ENCODE assay signal across 28 mouse cellular contexts in the genomic region with DNA sequence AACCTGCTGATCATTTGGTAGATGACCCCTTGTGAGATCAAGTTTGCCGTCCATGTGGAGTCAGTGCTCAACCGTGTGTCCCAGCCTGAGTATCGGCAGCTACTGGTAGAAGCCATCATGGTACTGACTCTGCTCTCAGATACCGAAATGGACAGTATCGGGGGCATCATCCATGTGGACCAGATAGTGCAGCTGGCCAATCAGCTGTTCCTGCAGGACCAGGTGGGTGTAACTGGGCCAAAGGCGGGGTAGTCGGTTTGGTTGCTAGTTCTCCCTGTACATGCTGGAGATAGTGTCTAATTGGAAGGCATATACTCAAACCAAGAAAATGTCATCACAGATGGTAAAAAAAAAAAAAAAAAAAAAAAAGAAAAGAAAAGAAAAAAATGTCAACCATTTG.
"Had no signal": no experiment of that assay in that cellular context is flagged by ENCODE, and none has a peak within 500 bp of the region (broad histone marks: within the 10 kb centered on the region; RNA-seq: fewer than 3 reads in every experiment).

No protein-coding gene starts in this region.

- DNase-seq: left cerebral cortex, postnatal 4 days; liver; liver, embryonic 13.5 days; liver, postnatal 0 days; lung, adult 18-20 months; lung, adult 2 months; lung, embryonic 14.5 days; lung, postnatal 10 days; lung, postnatal 14 days; lung, postnatal 36 days; lung, postnatal 4 days; midbrain, embryonic 14.5 days had no signal

- H3K27ac ChIP-seq: limb, embryonic 10.5 days; limb, embryonic 12.5 days; limb, embryonic 13.5 days; limb, embryonic 15.5 days; liver, embryonic 12.5 days; liver, embryonic 13.5 days; liver, embryonic 14.5 days; liver, embryonic 15.5 days; lung, embryonic 15.5 days; macrophage; midbrain, embryonic 10.5 days; midbrain, embryonic 12.5 days; midbrain, embryonic 13.5 days; midbrain, embryonic 15.5 days had no signal

- H3K36me3 ChIP-seq: limb, embryonic 12.5 days; liver, embryonic 15.5 days; lung, embryonic 15.5 days; midbrain, embryonic 12.5 days; midbrain, embryonic 13.5 days; midbrain, embryonic 15.5 days had no signal

- H3K27me3 ChIP-seq: liver, embryonic 13.5 days; liver, embryonic 15.5 days; lung, embryonic 15.5 days had no signal

- H3K4me3 ChIP-seq: limb, embryonic 10.5 days; limb, embryonic 12.5 days; limb, embryonic 13.5 days; limb, embryonic 15.5 days; liver, embryonic 12.5 days; liver, embryonic 13.5 days; liver, embryonic 15.5 days; lung, embryonic 15.5 days; megakaryocyte, embryonic 14.5 days; midbrain, embryonic 10.5 days; midbrain, embryonic 12.5 days; midbrain, embryonic 13.5 days; midbrain, embryonic 15.5 days had no signal

- H3K4me2 ChIP-seq: limb, embryonic 12.5 days; limb, embryonic 13.5 days; limb, embryonic 15.5 days; liver, embryonic 11.5 days; liver, embryonic 12.5 days; liver, embryonic 13.5 days; liver, embryonic 15.5 days; lung, embryonic 14.5 days; lung, embryonic 15.5 days; midbrain, embryonic 11.5 days; midbrain, embryonic 12.5 days; midbrain, embryonic 13.5 days; midbrain, embryonic 15.5 days had no signal
